Mouse (Mus musculus) myocyte (in vitro differentiated cells): ENCODE results near the gene Zfp697. TPM values are rescaled to one million over a fixed set of nuclear protein-coding genes. Genes with fewer than 3 reads are reported as not detected.

Source experiments
- H3K27me3 ChIP-seq: one replicate; pipeline ENCODE4 v1.6.1; 2011; ENCODE audit not compliant: control insufficient read depth, insufficient read depth, insufficient read length
- H3K36me3 ChIP-seq: one replicate; pipeline ENCODE4 v1.6.1; 2011; ENCODE audit not compliant: control insufficient read depth, insufficient read depth
- H3K4me2 ChIP-seq: one replicate; pipeline ENCODE4 v1.6.1; 2011; ENCODE audit warnings: low read depth, control low read depth
- H3K4me3 ChIP-seq: one replicate; pipeline ENCODE4 v1.5.1; 2011; ENCODE audit warnings: mild to moderate bottlenecking, control low read depth, moderate library complexity
- H3K79me2 ChIP-seq: one replicate; pipeline ENCODE4 v1.6.1; 2011; ENCODE audit not compliant: control insufficient read depth, insufficient read depth
- H3ac ChIP-seq: one replicate; pipeline ENCODE4 v1.6.1; 2011; ENCODE audit not compliant: control insufficient read depth, insufficient read length
- CEBPB ChIP-seq: IDR thresholded peaks from 2 replicates; pipeline ENCODE4 v1.6.1; 2011; ENCODE audit warnings: mild to moderate bottlenecking, moderate library complexity; ENCODE audit not compliant: poor library complexity, insufficient read depth, severe bottlenecking
- E2F4 ChIP-seq: IDR thresholded peaks from one replicate; pipeline ENCODE4 v1.6.1; 2011; ENCODE audit warnings: mild to moderate bottlenecking, control low read depth, moderate library complexity; ENCODE audit not compliant: insufficient read depth
- MAX ChIP-seq: IDR thresholded peaks from one replicate; pipeline ENCODE4 v1.6.1; 2011; ENCODE audit warnings: low read depth, mild to moderate bottlenecking, control low read depth
- MYOD1 ChIP-seq, 3 experiments: IDR thresholded peaks; one replicate each; pipeline ENCODE4 v1.6.1; 2011; ENCODE audit warnings: control low read depth in 2 of 3, low read depth in 2 of 3, mild to moderate bottlenecking in 2 of 3, moderate library complexity in 1 of 3; ENCODE audit not compliant: insufficient read length in 2 of 3, control insufficient read depth in 1 of 3
- MYOG ChIP-seq, 3 experiments: IDR thresholded peaks; one replicate each; pipeline ENCODE4 v1.6.1; 2011; ENCODE audit warnings: control low read depth in 2 of 3, low read depth in 2 of 3, mild to moderate bottlenecking in 2 of 3; ENCODE audit not compliant: insufficient read length in 2 of 3, control insufficient read depth in 1 of 3, insufficient read depth in 1 of 3
- POLR2A ChIP-seq: IDR thresholded peaks from one replicate; pipeline ENCODE4 v1.6.1; 2011; ENCODE audit warnings: low read depth, mild to moderate bottlenecking, control low read depth, moderate library complexity; ENCODE audit not compliant: insufficient read length
- POLR2AphosphoS2 ChIP-seq: IDR thresholded peaks from one replicate; pipeline ENCODE4 v1.6.1; 2011; ENCODE audit warnings: low read depth, control low read depth; ENCODE audit not compliant: insufficient read length
- REST ChIP-seq: IDR thresholded peaks from one replicate; pipeline ENCODE4 v1.6.1; 2011; ENCODE audit warnings: mild to moderate bottlenecking, control low read depth, moderate library complexity; ENCODE audit not compliant: insufficient read depth, insufficient read length
- SRF ChIP-seq: IDR thresholded peaks from one replicate; pipeline ENCODE4 v1.6.1; 2011; ENCODE audit warnings: low read depth; ENCODE audit not compliant: control insufficient read depth, insufficient read length
- TCF12 ChIP-seq: IDR thresholded peaks from one replicate; pipeline ENCODE4 v1.6.1; 2011; ENCODE audit warnings: mild to moderate bottlenecking, control low read depth; ENCODE audit not compliant: poor library complexity, insufficient read depth, severe bottlenecking
- TCF3 ChIP-seq: IDR thresholded peaks from one replicate; pipeline ENCODE4 v1.6.1; 2011; ENCODE audit warnings: low read depth, control low read depth; ENCODE audit not compliant: insufficient read length
- USF1 ChIP-seq: IDR thresholded peaks from one replicate; pipeline ENCODE4 v1.6.1; 2011; ENCODE audit warnings: low read depth, mild to moderate bottlenecking, control low read depth, moderate library complexity
- polyA plus RNA-seq: library from polyadenylated mRNA; unstranded; fragments of >200 nt; fragmentation: generic; extraction: Trizol; gene quantifications from one replicate; pipeline ENCODE4 v1.2.1, GENCODE M21; 2012; ENCODE audit warnings: missing spikeins

The Zfp697 gene
- polyA plus RNA-seq, 1 experiment: 5.3 TPM

DNA sequence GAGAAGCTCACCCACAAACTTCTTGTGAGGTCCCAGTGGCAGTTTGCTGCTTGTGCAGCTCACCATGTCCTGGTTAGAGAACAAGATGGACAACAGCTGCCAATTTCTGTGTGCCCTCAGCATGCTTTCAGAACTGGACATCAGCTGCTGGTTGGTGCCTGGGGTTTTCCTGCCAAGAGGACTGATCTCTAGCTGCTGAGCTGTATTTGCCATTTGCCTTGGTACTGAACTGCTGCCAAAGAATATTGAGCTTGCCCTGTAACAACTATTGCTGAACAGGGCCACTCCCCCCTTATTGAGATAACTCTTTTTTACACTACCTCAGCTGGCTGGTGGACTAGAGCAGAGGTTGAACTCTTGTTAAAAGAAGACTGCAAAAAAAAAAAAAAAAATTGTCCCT lies 381.9 kb downstream of the Zfp697 start:
- Histone ChIP-seq H3K79me2 (no peaks in the 10 kb centered on the region), H3K4me2 (no peak overlapping the region), H3K27me3 (no peaks in the 10 kb centered on the region), H3ac (no peak overlapping the region), H3K4me3 (no peak overlapping the region), H3K36me3 (no peaks in the 10 kb centered on the region)
- TF ChIP-seq POLR2AphosphoS2 (no peak), TCF12 (no peak), POLR2A (no peak), SRF (no peak), MYOG (IDR thresholded peaks at IDR 0.05; ENCODE audit: control insufficient read depth in 1 of 3, insufficient read depth in 1 of 3, insufficient read length in 2 of 3, low read depth in 2 of 3) (no peak), MYOD1 (IDR thresholded peaks at IDR 0.05; ENCODE audit: control insufficient read depth in 1 of 3, insufficient read length in 2 of 3, low read depth in 2 of 3) (no peak), REST (no peak), CEBPB (no peak), E2F4 (no peak), TCF3 (no peak), MAX (no peak), USF1 (no peak)

DNA sequence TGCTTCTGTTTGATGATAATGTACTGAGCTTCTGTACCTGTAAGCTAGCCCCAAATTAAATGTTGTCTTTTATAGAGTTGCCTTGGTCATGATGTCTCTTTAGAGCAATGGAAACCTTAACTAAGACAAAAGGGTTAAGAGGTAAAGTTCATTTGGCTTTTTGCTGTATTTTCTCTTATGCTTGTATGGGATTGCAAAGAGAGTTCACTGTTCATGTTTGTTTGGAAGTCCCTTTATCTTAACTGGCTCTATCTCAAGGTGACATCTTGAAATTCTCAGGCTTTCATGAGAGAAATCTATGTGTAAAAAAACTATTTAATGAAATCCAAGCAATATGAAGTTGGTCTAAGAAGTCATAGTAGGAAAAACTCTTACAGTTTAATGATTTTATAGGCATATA lies 398.7 kb downstream of the Zfp697 start:
- TF ChIP-seq TCF12: no peak
- no peak for TF ChIP-seq CEBPB
- no peak for TF ChIP-seq POLR2A
- no peak for TF ChIP-seq MAX
- TF ChIP-seq USF1: no peak
- no peak for TF ChIP-seq E2F4
- H3K79me2 ChIP-seq: no peaks in the 10 kb centered on the region
- H3K4me3 ChIP-seq: no peak overlapping the region
- H3K36me3 ChIP-seq: no peaks in the 10 kb centered on the region
- H3K4me2 ChIP-seq: no peak overlapping the region
- no peak overlapping the region for H3ac ChIP-seq
- H3K27me3 ChIP-seq: no peaks in the 10 kb centered on the region

DNA sequence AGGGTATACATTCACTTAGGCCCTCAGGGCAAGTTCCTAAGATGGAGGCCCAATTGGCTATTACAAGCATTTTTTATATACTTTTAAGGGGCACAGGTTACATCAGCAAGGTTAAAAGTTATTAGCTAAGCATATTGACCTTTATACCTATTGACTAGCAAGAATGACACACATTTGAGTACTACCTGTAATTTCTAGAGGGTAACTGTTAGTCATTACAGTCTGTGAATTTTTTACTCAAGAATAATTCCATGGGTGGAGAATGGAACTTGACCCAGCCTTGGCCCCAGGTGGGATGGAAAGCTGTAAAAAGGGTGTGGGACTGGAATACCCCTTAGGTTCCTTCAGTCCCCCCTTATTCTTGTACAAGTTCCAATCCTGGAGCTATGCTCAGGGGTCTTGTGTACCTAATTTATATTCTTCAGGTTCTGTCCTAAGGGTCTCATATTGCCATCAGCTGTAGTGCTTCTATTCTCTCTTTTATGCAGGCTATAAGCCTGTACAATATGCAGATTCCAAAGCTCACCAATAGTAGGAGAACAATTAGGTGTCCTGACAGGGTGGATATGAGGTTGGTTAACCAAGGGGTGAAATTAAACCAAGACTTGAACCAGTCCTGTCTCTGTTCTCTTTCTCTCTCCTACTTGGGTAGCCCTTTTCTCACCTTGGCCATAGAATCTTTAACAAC lies 400.1 kb downstream of the Zfp697 start:
- H3K4me2 ChIP-seq: no peak overlapping the region
- no peaks in the 10 kb centered on the region for H3K79me2 ChIP-seq
- H3K4me3 ChIP-seq: no peak overlapping the region
- no peaks in the 10 kb centered on the region for H3K36me3 ChIP-seq
- no peaks in the 10 kb centered on the region for H3K27me3 ChIP-seq
- H3ac ChIP-seq: no peak overlapping the region
- no peak for TF ChIP-seq MYOD1 (IDR thresholded peaks at IDR 0.05; ENCODE audit: control insufficient read depth in 1 of 3, insufficient read length in 2 of 3, low read depth in 2 of 3)
- TF ChIP-seq POLR2AphosphoS2: no peak
- TF ChIP-seq POLR2A: no peak
- TF ChIP-seq REST: no peak
- TF ChIP-seq TCF12: no peak

DNA sequence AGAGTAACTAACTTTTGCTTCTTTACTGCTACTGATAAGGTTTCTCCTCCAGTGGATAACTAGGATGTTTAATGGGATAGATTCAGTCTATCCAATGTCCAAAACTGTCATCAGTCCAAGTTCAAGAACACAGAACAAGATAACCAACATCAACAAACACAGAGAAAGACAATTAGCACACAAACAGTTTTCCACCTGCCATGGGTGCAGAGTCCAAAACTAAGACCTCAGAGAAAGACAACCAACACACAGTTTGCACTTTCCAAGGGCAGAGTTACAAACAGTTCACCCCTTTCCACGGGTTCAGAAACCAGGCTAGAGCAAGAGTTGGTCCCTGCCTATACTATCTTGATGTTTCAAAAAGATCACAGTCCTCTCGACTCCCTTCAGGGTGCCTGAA lies 404.3 kb downstream of the Zfp697 start:
- TF ChIP-seq SRF (no peak), USF1 (no peak), MAX (no peak), POLR2A (no peak), CEBPB (no peak), POLR2AphosphoS2 (no peak), TCF3 (no peak), TCF12 (no peak), MYOG (IDR thresholded peaks at IDR 0.05; ENCODE audit: control insufficient read depth in 1 of 3, insufficient read depth in 1 of 3, insufficient read length in 2 of 3, low read depth in 2 of 3) (no peak)
- H3K4me3 ChIP-seq: no peak overlapping the region
- H3ac ChIP-seq: no peak overlapping the region
- no peaks in the 10 kb centered on the region for H3K27me3 ChIP-seq
- no peaks in the 10 kb centered on the region for H3K79me2 ChIP-seq
- H3K4me2 ChIP-seq: peak overlapping the region; percentile 55
- no peaks in the 10 kb centered on the region for H3K36me3 ChIP-seq

Other genes with a start within 250 kb of the Zfp697 start
- not detected for gene Adam30, start 221.8 kb upstream of the Zfp697 start, polyA plus RNA-seq
- gene Reg4, start 160.3 kb upstream of the Zfp697 start, polyA plus RNA-seq: not detected
- gene Hmgcs2, start 102.0 kb upstream of the Zfp697 start, polyA plus RNA-seq: not detected
- gene Phgdh, start 42.5 kb upstream of the Zfp697 start, polyA plus RNA-seq: 849 TPM
- not detected for gene Gm4450, start 74.7 kb downstream of the Zfp697 start, polyA plus RNA-seq
- not detected for gene Hsd3b4, start 128.1 kb downstream of the Zfp697 start, polyA plus RNA-seq
- not detected for gene Gm10681, start 206.3 kb downstream of the Zfp697 start, polyA plus RNA-seq
- gene Hsd3b5, start 247.8 kb downstream of the Zfp697 start, polyA plus RNA-seq: not detected